Mouse (Mus musculus) brain, embryonic 14.5 days (tissue): ENCODE measurements around the gene Baz2b. TPM values are rescaled to one million over a fixed set of nuclear protein-coding genes. Genes with fewer than 3 reads are reported as not detected.
"Not testable (repeated sequence)": the region's sequence is repeated elsewhere in the genome, so short reads cannot be mapped to it uniquely, and the experiment has no call there.

Experiments used
- DNase-seq: peaks from one replicate; pipeline ENCODE4 v3.0.0-alpha.2; 2011; ENCODE audit warnings: low read depth
- CTCF ChIP-seq: fragments of 200-500 bp; IDR thresholded peaks from 2 replicates; pipeline ENCODE4 v1.5.1; 2012; ENCODE audit warnings: inconsistent platforms, mild to moderate bottlenecking, moderate library complexity, borderline replicate concordance; ENCODE audit not compliant: insufficient read depth, insufficient read length; ENCODE audit errors: extremely low read depth
- POLR2A ChIP-seq: fragments of 200-500 bp; IDR thresholded peaks from 2 replicates; pipeline ENCODE4 v1.6.1; 2012; ENCODE audit warnings: mild to moderate bottlenecking, inconsistent platforms, borderline replicate concordance; ENCODE audit not compliant: poor library complexity, insufficient read depth, insufficient read length, severe bottlenecking; ENCODE audit errors: extremely low read depth
- polyA plus RNA-seq: library from polyadenylated mRNA; depleted of rRNA; stranded (reverse); fragments of >200 nt; gene quantifications from 2 replicates; pipeline ENCODE4 v1.2.3, GENCODE M21; 2012

The Baz2b gene
- polyA plus RNA-seq, 1 experiment: 73.4 TPM

GRCm38 (mm10) chr2:60082984-60083636 lies 126.5 kb downstream of the Baz2b start:
- TF ChIP-seq CTCF (no peak), POLR2A (no peak)
- DNase-seq: peak; percentile 84

DNA sequence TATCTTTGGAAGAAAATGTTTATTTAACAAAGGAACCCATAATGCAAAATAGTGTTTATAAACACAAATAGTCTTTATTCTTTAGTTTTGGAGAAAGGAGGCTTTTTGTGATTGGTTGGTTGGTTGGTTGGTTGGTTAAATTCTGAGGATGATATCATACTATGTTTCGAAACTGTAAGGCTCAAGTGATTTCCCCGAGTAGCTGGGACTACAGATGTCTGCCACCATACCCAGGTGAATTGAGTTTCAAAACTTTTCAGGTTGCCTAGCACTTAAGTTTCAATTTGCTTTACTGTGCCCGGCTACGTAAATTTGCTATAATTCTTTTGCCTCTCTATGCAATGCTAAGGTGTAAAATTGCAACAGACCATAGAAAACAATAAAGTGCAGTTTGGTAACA lies 127.4 kb downstream of the Baz2b start:
- TF ChIP-seq CTCF (no peak), POLR2A (no peak)

DNA sequence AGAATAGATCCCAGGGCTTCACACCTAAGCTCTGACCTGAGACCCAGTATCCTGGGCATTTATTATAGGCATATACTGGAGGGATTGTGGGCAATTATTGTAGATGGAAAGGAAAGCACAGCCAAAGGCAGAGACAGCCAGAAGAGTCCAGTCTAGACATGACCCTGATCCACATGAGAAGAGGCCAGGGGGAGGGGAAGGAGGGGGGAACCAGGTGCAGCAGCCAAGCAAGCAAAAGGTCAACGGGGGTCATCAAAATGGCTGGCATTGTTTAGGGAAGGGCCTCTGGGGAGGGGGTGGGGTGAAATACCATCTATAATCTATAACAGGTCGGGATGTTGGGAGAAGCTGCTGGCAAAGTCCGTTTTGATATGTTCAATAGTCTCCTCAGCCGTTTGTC lies 128.8 kb downstream of the Baz2b start:
- no peak for DNase-seq
- TF ChIP-seq POLR2A (no peak), CTCF (no peak)

More for the DNA sequence above, 127.4 kb downstream of the Baz2b start:
- DNase-seq: no peak

- TF ChIP-seq POLR2A: no peak
- no peak for TF ChIP-seq CTCF
- peak; percentile 62 for DNase-seq
These were observed 132.0 kb downstream of the Baz2b start for GRCm38 (mm10) chr2:60077631-60078030.

DNA sequence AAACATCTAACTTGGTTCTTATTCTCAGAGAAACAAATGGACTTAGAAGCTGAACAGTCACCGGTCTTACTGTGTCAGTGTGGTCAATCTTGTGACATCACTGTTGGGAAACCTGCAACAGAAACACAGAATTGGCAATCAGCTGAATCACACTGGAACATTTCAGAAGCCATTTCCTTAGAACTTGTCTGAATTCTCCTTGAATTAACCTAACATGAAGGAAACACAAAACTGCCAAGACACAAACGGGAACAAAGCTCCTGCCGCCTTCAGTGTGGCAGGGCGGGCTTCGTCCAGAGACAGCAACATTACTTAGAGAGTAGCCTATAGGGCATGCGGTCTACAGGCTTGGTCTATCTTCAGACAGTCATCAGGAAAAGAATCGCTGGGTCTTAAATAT lies 132.8 kb downstream of the Baz2b start:
- no peak for DNase-seq
- no peak for TF ChIP-seq CTCF
- no peak for TF ChIP-seq POLR2A

GRCm38 (mm10) chr2:60076025-60076424 lies 133.6 kb downstream of the Baz2b start:
- no peak for DNase-seq

DNA sequence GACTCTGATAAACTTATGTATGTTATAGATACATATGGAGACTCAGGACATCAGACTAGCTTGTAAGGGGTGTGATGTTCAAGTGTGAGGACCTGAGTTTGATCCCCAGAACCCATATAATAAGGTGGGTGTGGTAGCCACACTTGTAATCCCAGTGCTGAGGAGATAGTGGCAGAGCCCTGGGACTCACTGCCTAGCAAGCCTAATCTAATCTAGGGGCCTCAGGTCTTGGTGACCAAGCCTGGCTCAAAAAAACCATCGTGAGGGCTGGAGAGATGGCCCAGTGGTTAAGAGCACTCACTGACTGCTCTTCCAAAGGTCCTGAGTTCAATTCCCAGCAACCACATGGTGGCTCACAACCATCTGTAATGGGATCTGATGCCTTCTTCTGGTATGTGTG lies 135.8 kb downstream of the Baz2b start:
- DNase-seq: not testable (repeated sequence)

More at GRCm38 (mm10) chr2:60076025-60076424, 133.6 kb downstream of the Baz2b start:
- TF ChIP-seq POLR2A: no peak
- TF ChIP-seq CTCF: no peak

DNA sequence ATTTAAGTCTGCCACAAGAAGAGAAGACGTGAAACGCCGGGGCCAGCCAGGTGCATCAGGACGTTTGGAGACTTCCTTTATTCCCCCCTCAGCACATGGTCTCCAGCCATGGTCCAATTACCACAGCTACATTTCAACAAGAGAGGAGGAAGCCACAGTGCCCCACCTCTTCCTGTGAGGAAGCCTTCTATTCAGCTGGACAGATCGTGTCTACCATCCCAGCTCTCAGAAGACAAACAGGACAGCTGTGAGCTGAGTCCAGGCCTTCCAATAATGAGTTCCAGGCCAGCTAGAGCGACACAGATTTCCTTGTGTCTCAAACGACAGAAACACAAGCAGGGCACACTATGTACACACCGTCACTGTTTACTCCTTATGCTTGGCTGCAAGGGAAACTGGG lies 137.8 kb downstream of the Baz2b start:
- DNase-seq: no peak

GRCm38 (mm10) chr2:60070938-60071337 lies 138.7 kb downstream of the Baz2b start:
- DNase-seq: no peak
- TF ChIP-seq POLR2A (no peak), CTCF (no peak)

More for the DNA sequence above, 137.8 kb downstream of the Baz2b start:
- no peak for TF ChIP-seq POLR2A
- TF ChIP-seq CTCF: no peak

DNA sequence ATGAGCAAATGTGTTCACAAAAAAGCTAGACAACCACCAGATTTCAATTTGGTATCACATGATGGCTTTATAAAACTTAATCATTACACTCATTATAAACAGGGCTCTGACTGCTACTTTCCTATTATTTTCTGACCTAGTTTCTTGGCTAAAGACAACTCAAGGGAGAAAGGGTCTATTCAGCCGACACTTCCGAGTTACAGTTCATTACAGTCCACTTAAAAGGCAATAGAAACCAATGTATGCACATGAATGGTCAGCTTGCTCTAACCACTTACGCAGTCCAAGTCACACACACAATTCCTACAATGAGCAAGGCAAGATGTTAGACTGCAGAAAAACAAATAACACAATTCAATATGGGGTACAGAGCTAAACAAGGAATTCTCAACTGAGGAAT lies 141.2 kb downstream of the Baz2b start:
- no peak for TF ChIP-seq CTCF
- TF ChIP-seq POLR2A: no peak
- DNase-seq: peak; percentile 65

GRCm38 (mm10) chr2:60065415-60065814 lies 144.2 kb downstream of the Baz2b start:
- DNase-seq: no peak
- TF ChIP-seq CTCF (no peak), POLR2A (no peak)

GRCm38 (mm10) chr2:60060185-60060775 lies 149.4 kb downstream of the Baz2b start:
- no peak for DNase-seq
- TF ChIP-seq POLR2A (no peak), CTCF (no peak)
